Mouse (Mus musculus): ENCODE data around the gene Gabrr3. TPM values are rescaled to one million over a fixed set of nuclear protein-coding genes. Genes with fewer than 3 reads are reported as not detected.

The Gabrr3 gene
- polyA plus RNA-seq, 1 experiment from 2014 or later, result not detected

GRCm38 (mm10) chr16:59413475-59413874 is 6.3 kb downstream of the Gabrr3 start:
- H3K4me1 ChIP-seq (ENCODE audit: control insufficient read depth, insufficient read depth, low read length), result no peaks in the 10 kb centered on the region
- H3K4me3 ChIP-seq (ENCODE audit: low read depth, low read length), result no peak overlapping the region
- H3K9me3 ChIP-seq (ENCODE audit: control insufficient read depth, low read depth, low read length), result no peaks in the 10 kb centered on the region
- H3K9ac ChIP-seq (replicated peaks; ENCODE audit: low read depth, low read length), result no peak overlapping the region
- no peak overlapping the region for H3K27ac ChIP-seq (ENCODE audit: low read length)
- H3K36me3 ChIP-seq (ENCODE audit: control insufficient read depth, insufficient read depth, low read length), result no peaks in the 10 kb centered on the region
- H3K4me2 ChIP-seq (replicated peaks; ENCODE audit: low read depth, low read length), result no peak overlapping the region
- no peak for ATAC-seq (ENCODE audit: insufficient number of reproducible peaks, insufficient read depth, low FRiP score, low read depth)
- 56% methylated on average over 4 of the region's 4 CpGs for WGBS
- H3K27me3 ChIP-seq (ENCODE audit: control insufficient read depth, insufficient read depth, low read length), result no peaks in the 10 kb centered on the region

- Histone ChIP-seq H3K9ac (replicated peaks; ENCODE audit: low read depth, low read length) (no peak overlapping the region), H3K9me3 (ENCODE audit: control insufficient read depth, low read depth, low read length) (no peaks in the 10 kb centered on the region), H3K4me3 (ENCODE audit: low read depth, low read length) (no peak overlapping the region), H3K36me3 (ENCODE audit: control insufficient read depth, insufficient read depth, low read length) (no peaks in the 10 kb centered on the region), H3K27ac (ENCODE audit: low read length) (no peak overlapping the region), H3K4me1 (ENCODE audit: control insufficient read depth, insufficient read depth, low read length) (no peaks in the 10 kb centered on the region), H3K27me3 (ENCODE audit: control insufficient read depth, insufficient read depth, low read length) (no peaks in the 10 kb centered on the region), H3K4me2 (replicated peaks; ENCODE audit: low read depth, low read length) (no peak overlapping the region)
- WGBS, result 61% methylated on average over 9 of the region's 9 CpGs
- ATAC-seq (ENCODE audit: insufficient number of reproducible peaks, insufficient read depth, low FRiP score, low read depth), result no peak
These were observed 13.2 kb downstream of the Gabrr3 start for GRCm38 (mm10) chr16:59420237-59420866.

GRCm38 (mm10) chr16:59420867-59421251 is 13.7 kb downstream of the Gabrr3 start:
- H3K27ac ChIP-seq (ENCODE audit: low read length), result no peak overlapping the region
- WGBS, result 7% methylated on average over 6 of the region's 6 CpGs
- no peak overlapping the region for H3K4me2 ChIP-seq (replicated peaks; ENCODE audit: low read depth, low read length)
- no peaks in the 10 kb centered on the region for H3K27me3 ChIP-seq (ENCODE audit: control insufficient read depth, insufficient read depth, low read length)
- no peaks in the 10 kb centered on the region for H3K9me3 ChIP-seq (ENCODE audit: control insufficient read depth, low read depth, low read length)
- H3K4me3 ChIP-seq (ENCODE audit: low read depth, low read length), result no peak overlapping the region
- H3K36me3 ChIP-seq (ENCODE audit: control insufficient read depth, insufficient read depth, low read length), result no peaks in the 10 kb centered on the region
- ATAC-seq (ENCODE audit: insufficient number of reproducible peaks, insufficient read depth, low FRiP score, low read depth), result no peak; the same call in 1 of the 2 replicates
- no peak overlapping the region for H3K9ac ChIP-seq (replicated peaks; ENCODE audit: low read depth, low read length)
- no peaks in the 10 kb centered on the region for H3K4me1 ChIP-seq (ENCODE audit: control insufficient read depth, insufficient read depth, low read length)

- no peak overlapping the region for H3K4me2 ChIP-seq (replicated peaks; ENCODE audit: low read depth, low read length)
- no peaks in the 10 kb centered on the region for H3K9me3 ChIP-seq (ENCODE audit: control insufficient read depth, low read depth, low read length)
- H3K36me3 ChIP-seq (ENCODE audit: control insufficient read depth, insufficient read depth, low read length), result no peaks in the 10 kb centered on the region
- H3K4me1 ChIP-seq (ENCODE audit: control insufficient read depth, insufficient read depth, low read length), result no peaks in the 10 kb centered on the region
- WGBS, result 52% methylated on average over 13 of the region's 13 CpGs
- no peak overlapping the region for H3K27ac ChIP-seq (ENCODE audit: low read length)
- H3K4me3 ChIP-seq (ENCODE audit: low read depth, low read length), result no peak overlapping the region
- H3K9ac ChIP-seq (replicated peaks; ENCODE audit: low read depth, low read length), result no peak overlapping the region
- no peak for ATAC-seq (ENCODE audit: insufficient number of reproducible peaks, insufficient read depth, low FRiP score, low read depth)
- H3K27me3 ChIP-seq (ENCODE audit: control insufficient read depth, insufficient read depth, low read length), result no peaks in the 10 kb centered on the region
These were observed 14.6 kb downstream of the Gabrr3 start for GRCm38 (mm10) chr16:59421571-59422345.

- no peak overlapping the region for H3K4me2 ChIP-seq (replicated peaks; ENCODE audit: low read depth, low read length)
- no peaks in the 10 kb centered on the region for H3K9me3 ChIP-seq (ENCODE audit: control insufficient read depth, low read depth, low read length)
- H3K9ac ChIP-seq (replicated peaks; ENCODE audit: low read depth, low read length), result no peak overlapping the region
- no peak overlapping the region for H3K27ac ChIP-seq (ENCODE audit: low read length)
- H3K4me1 ChIP-seq (ENCODE audit: control insufficient read depth, insufficient read depth, low read length), result no peaks in the 10 kb centered on the region
- H3K27me3 ChIP-seq (ENCODE audit: control insufficient read depth, insufficient read depth, low read length), result no peaks in the 10 kb centered on the region
- H3K4me3 ChIP-seq (ENCODE audit: low read depth, low read length), result no peak overlapping the region
- 80% methylated on average over 7 of the region's 7 CpGs for WGBS
- ATAC-seq (ENCODE audit: insufficient number of reproducible peaks, insufficient read depth, low FRiP score, low read depth), result no peak
- no peaks in the 10 kb centered on the region for H3K36me3 ChIP-seq (ENCODE audit: control insufficient read depth, insufficient read depth, low read length)
These were observed 20.8 kb downstream of the Gabrr3 start for GRCm38 (mm10) chr16:59427960-59428359.

- Histone ChIP-seq H3K27me3 (ENCODE audit: control insufficient read depth, insufficient read depth, low read length) (no peaks in the 10 kb centered on the region), H3K9ac (replicated peaks; ENCODE audit: low read depth, low read length) (no peak overlapping the region), H3K4me1 (ENCODE audit: control insufficient read depth, insufficient read depth, low read length) (no peaks in the 10 kb centered on the region), H3K4me2 (replicated peaks; ENCODE audit: low read depth, low read length) (no peak overlapping the region), H3K27ac (ENCODE audit: low read length) (no peak overlapping the region), H3K4me3 (ENCODE audit: low read depth, low read length) (no peak overlapping the region), H3K36me3 (ENCODE audit: control insufficient read depth, insufficient read depth, low read length) (no peaks in the 10 kb centered on the region), H3K9me3 (ENCODE audit: control insufficient read depth, low read depth, low read length) (no peaks in the 10 kb centered on the region)
- 70% methylated on average over 11 of the region's 11 CpGs for WGBS
- no peak for ATAC-seq (ENCODE audit: insufficient number of reproducible peaks, insufficient read depth, low FRiP score, low read depth)
These were observed 26.0 kb downstream of the Gabrr3 start for GRCm38 (mm10) chr16:59433181-59433580.

GRCm38 (mm10) chr16:59444880-59445559 is 37.9 kb downstream of the Gabrr3 start:
- ATAC-seq (ENCODE audit: insufficient number of reproducible peaks, insufficient read depth, low FRiP score, low read depth), result no peak
- Histone ChIP-seq H3K9ac (replicated peaks; ENCODE audit: low read depth, low read length) (no peak overlapping the region), H3K27me3 (ENCODE audit: control insufficient read depth, insufficient read depth, low read length) (no peaks in the 10 kb centered on the region), H3K36me3 (ENCODE audit: control insufficient read depth, insufficient read depth, low read length) (no peaks in the 10 kb centered on the region), H3K4me2 (replicated peaks; ENCODE audit: low read depth, low read length) (no peak overlapping the region), H3K9me3 (ENCODE audit: control insufficient read depth, low read depth, low read length) (no peaks in the 10 kb centered on the region), H3K27ac (ENCODE audit: low read length) (no peak overlapping the region), H3K4me3 (ENCODE audit: low read depth, low read length) (no peak overlapping the region), H3K4me1 (ENCODE audit: control insufficient read depth, insufficient read depth, low read length) (no peaks in the 10 kb centered on the region)
- WGBS, result 77% methylated on average over 7 of the region's 7 CpGs

- WGBS, result 75% methylated on average over 1 of the region's 1 CpGs
- H3K27me3 ChIP-seq (ENCODE audit: control insufficient read depth, insufficient read depth, low read length), result no peaks in the 10 kb centered on the region
- H3K36me3 ChIP-seq (ENCODE audit: control insufficient read depth, insufficient read depth, low read length), result no peaks in the 10 kb centered on the region
- H3K27ac ChIP-seq (ENCODE audit: low read length), result no peak overlapping the region
- ATAC-seq (ENCODE audit: insufficient number of reproducible peaks, insufficient read depth, low FRiP score, low read depth), result no peak
- no peaks in the 10 kb centered on the region for H3K9me3 ChIP-seq (ENCODE audit: control insufficient read depth, low read depth, low read length)
- H3K4me3 ChIP-seq (ENCODE audit: low read depth, low read length), result no peak overlapping the region
- no peaks in the 10 kb centered on the region for H3K4me1 ChIP-seq (ENCODE audit: control insufficient read depth, insufficient read depth, low read length)
- H3K4me2 ChIP-seq (replicated peaks; ENCODE audit: low read depth, low read length), result no peak overlapping the region
- H3K9ac ChIP-seq (replicated peaks; ENCODE audit: low read depth, low read length), result no peak overlapping the region
These were observed 41.0 kb downstream of the Gabrr3 start for GRCm38 (mm10) chr16:59448181-59448580.
